Mouse (Mus musculus): ENCODE data around the gene Slain1. TPM values are rescaled to one million over a fixed set of nuclear protein-coding genes. Genes with fewer than 3 reads are reported as not detected.

Slain1 gene
- polyA plus RNA-seq, 1 experiment, result 92.3 TPM

DNA sequence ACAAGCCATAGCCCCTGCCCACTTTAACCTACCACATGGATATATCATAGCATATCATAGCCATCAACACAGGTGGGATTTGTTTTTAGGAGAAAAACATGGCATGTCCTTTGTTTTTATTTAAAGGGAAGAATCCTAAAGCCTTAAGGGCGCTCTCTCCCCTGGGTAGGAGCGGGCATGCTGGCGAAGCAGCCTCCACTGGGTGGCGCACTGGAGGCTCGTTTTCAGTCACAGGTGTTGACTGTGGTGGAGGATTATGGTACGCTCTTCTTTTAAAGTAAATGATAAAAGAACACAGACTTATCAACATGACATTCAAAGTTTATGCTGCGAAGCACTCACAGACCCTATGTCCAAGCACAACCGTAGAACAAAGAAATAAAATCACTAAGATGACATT is 19.5 kb upstream of the Slain1 start:
- H3K4me3 ChIP-seq (replicated peaks; ENCODE audit: insufficient read depth, low read depth, low read length), result no peak overlapping the region
- no peaks in the 10 kb centered on the region for H3K4me1 ChIP-seq (ENCODE audit: control insufficient read depth, insufficient read depth, low read length)
- H3K27me3 ChIP-seq (ENCODE audit: control insufficient read depth, insufficient read depth, low read length), result no peaks in the 10 kb centered on the region
- WGBS, result 88% methylated on average over 8 of the region's 8 CpGs
- TF ChIP-seq POLR2A (IDR thresholded peaks at IDR 0.05; ENCODE audit: borderline replicate concordance, insufficient read depth, low read length), result no peak
- no peak for TF ChIP-seq CTCF (IDR thresholded peaks at IDR 0.05; ENCODE audit: borderline replicate concordance, insufficient read depth, low read depth, low read length)
- no peak for DNase-seq
- H3K27ac ChIP-seq (ENCODE audit: insufficient read depth, low read length), result no peak overlapping the region

DNA sequence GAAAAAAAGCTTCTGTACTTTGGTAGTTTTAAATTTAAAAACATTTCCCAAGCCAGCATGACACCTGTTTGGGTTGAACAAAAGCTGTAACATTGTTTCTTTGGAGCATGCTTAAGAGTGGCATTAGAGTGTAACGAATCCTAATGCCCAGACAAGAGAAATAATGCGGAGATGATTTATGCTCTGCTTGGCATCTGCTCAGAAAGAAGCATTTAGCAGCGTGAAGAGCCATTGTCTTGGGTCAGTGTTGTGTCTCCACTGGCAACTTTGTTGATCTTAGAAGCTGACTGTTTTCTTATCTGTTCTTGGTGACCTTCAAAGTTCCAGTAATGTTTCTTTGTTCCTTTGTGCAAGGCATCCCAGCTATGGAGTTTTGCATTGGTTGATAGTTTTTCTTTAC is 6.1 kb upstream of the Slain1 start:
- no peak overlapping the region for H3K4me3 ChIP-seq (replicated peaks; ENCODE audit: insufficient read depth, low read depth, low read length)
- no peak for DNase-seq
- H3K4me1 ChIP-seq (ENCODE audit: control insufficient read depth, insufficient read depth, low read length), result no peaks in the 10 kb centered on the region
- H3K27me3 ChIP-seq (ENCODE audit: control insufficient read depth, insufficient read depth, low read length), result no peaks in the 10 kb centered on the region
- H3K27ac ChIP-seq (ENCODE audit: insufficient read depth, low read length), result no peak overlapping the region
- TF ChIP-seq POLR2A (IDR thresholded peaks at IDR 0.05; ENCODE audit: borderline replicate concordance, insufficient read depth, low read length), result no peak
- no peak for TF ChIP-seq CTCF (IDR thresholded peaks at IDR 0.05; ENCODE audit: borderline replicate concordance, insufficient read depth, low read depth, low read length)
- 22% methylated on average over 3 of the region's 3 CpGs for WGBS

DNA sequence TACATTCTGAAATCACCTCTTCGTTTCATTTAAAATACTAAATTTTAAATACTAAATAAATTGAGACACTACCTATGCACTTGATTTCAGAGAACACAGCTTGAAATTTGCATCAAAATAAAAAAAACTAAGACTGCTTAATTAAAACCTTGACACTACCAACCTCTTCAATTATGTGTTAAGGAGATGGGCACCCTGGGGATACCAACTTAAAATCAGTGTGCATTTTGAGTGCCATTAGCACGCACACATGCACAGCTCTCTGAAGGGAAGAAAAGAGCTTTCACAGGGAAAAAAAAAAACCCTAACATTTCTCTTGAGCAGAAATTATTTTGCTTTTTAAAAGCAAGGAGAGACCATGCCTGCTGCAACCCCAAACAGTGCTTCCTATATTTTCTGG is 2.0 kb upstream of the Slain1 start:
- 83% methylated on average over 2 of the region's 2 CpGs for WGBS
- H3K27ac ChIP-seq (ENCODE audit: insufficient read depth, low read length), result no peak overlapping the region
- H3K4me3 ChIP-seq (replicated peaks; ENCODE audit: insufficient read depth, low read depth, low read length), result no peak overlapping the region
- 0 out of 2 replicates have a peak, but pooled peaks cover 3% of the 10 kb centered on the region for H3K4me1 ChIP-seq (ENCODE audit: control insufficient read depth, insufficient read depth, low read length)
- TF ChIP-seq POLR2A (IDR thresholded peaks at IDR 0.05; ENCODE audit: borderline replicate concordance, insufficient read depth, low read length) (no peak), CTCF (IDR thresholded peaks at IDR 0.05; ENCODE audit: borderline replicate concordance, insufficient read depth, low read depth, low read length) (no peak)
- no peak for DNase-seq
- H3K27me3 ChIP-seq (ENCODE audit: control insufficient read depth, insufficient read depth, low read length), result no peaks in the 10 kb centered on the region

DNA sequence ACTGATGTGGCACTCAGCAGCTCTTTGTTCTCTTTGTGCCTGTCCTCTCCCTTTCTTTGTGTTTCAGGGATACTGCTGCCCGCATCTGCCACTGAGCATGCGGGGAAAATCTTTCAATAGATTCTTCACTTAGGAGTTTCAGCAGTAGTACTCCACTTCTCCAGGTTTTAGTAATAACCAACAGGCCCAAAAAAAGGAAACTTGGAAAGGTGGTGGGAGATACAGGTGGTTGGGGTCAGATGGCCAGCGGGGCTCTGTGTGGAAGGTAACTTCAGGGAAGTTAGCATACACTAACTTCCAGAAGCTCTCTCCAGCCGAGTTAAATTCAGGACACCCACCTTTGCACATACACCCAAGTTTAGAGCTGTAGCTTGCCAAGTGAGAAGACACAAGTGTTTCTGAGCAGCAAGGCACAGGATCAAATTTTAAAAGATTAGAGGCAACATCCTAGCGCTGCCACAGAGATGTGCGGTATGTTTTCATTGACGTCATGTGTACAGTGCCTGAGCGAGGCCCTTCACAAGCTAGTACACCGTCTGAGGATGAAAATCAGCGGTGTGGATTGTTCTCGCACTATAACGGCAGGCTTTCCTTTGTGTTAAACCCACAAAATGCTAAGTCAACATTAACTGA is 1.3 kb upstream of the Slain1 start:
- H3K4me3 ChIP-seq (replicated peaks; ENCODE audit: insufficient read depth, low read depth, low read length), result no peak overlapping the region
- H3K4me1 ChIP-seq (ENCODE audit: control insufficient read depth, insufficient read depth, low read length), result peaks cover 3% of the 10 kb centered on the region; the same call in 1 of the 2 replicates
- 34% methylated on average over 12 of the region's 12 CpGs for WGBS
- H3K27me3 ChIP-seq (ENCODE audit: control insufficient read depth, insufficient read depth, low read length), result no peaks in the 10 kb centered on the region
- TF ChIP-seq CTCF (IDR thresholded peaks at IDR 0.05; ENCODE audit: borderline replicate concordance, insufficient read depth, low read depth, low read length), result no peak
- TF ChIP-seq POLR2A (IDR thresholded peaks at IDR 0.05; ENCODE audit: borderline replicate concordance, insufficient read depth, low read length), result no peak
- no peak overlapping the region for H3K27ac ChIP-seq (ENCODE audit: insufficient read depth, low read length)
- DNase-seq, result peak; percentile 32 to 59

DNA sequence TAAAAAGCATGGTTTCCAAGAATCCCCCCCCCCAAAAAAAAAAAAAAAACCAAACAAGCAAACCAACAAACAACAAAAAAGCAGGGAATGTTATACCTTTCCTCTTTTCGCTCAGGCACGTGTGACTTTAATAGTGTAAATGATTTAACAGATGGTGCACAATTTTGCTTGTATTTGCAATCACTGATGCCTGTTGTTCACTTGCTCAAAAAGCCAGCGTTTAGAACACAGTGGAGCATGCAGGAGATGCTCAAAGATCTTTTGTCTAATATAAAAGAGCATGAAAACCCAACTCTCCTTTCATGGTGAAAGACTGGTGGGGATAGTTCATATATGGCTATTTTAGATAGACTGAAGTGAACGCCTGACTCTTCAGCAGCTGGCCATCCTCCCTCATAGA is 726 bp upstream of the Slain1 start:
- Histone ChIP-seq H3K27me3 (ENCODE audit: control insufficient read depth, insufficient read depth, low read length) (no peaks in the 10 kb centered on the region), H3K27ac (ENCODE audit: insufficient read depth, low read length) (no peak overlapping the region), H3K4me1 (ENCODE audit: control insufficient read depth, insufficient read depth, low read length) (peaks cover 3% of the 10 kb centered on the region; the same call in 1 of the 2 replicates), H3K4me3 (replicated peaks; ENCODE audit: insufficient read depth, low read depth, low read length) (no peak overlapping the region)
- 11% methylated on average over 4 of the region's 4 CpGs for WGBS
- TF ChIP-seq CTCF (IDR thresholded peaks at IDR 0.05; ENCODE audit: borderline replicate concordance, insufficient read depth, low read depth, low read length) (no peak), POLR2A (IDR thresholded peaks at IDR 0.05; ENCODE audit: borderline replicate concordance, insufficient read depth, low read length) (no peak)
- DNase-seq, result no peak

DNA sequence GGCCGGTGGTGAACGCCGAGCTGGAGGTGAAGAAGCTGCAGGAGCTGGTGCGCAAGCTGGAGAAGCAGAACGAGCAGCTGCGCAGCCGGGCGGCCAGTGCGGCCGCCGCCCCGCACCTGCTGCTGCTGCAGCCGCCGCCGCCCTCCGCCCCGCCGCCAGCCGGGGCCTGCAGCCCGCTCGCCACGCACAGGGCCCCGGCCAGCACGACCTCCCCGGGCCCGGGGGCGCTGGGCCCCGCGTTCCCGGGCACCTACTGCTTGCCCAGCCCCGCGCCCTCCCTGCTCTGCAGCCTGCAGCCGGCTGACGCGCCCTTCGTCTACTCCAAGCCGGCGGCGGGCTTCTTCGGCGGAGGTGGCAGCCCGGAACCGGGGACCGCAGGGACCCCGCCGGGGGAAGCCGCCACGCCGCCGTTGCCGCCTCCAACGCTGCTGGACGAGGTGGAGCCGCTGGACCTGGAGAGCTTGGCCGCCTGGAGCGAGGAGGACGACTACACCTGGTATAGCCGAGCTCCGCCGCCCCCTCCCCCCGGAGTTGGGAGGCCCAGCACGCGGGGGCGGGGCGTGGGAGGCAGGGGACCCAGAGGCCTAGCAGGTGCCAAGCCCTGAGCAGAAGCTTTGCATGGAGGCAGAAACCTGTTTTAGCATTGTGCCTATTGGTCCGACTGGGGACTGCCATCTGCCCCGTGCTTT is 529 bp downstream of the Slain1 start:
- DNase-seq, result peak; percentile 85
- peak overlapping the region; percentile 98 for H3K4me3 ChIP-seq (replicated peaks; ENCODE audit: insufficient read depth, low read depth, low read length)
- 0 out of 2 replicates have a peak, but pooled peaks have one; percentile 10 for TF ChIP-seq POLR2A (IDR thresholded peaks at IDR 0.05; ENCODE audit: borderline replicate concordance, insufficient read depth, low read length)
- no peak for TF ChIP-seq CTCF (IDR thresholded peaks at IDR 0.05; ENCODE audit: borderline replicate concordance, insufficient read depth, low read depth, low read length)
- no peaks in the 10 kb centered on the region for H3K27me3 ChIP-seq (ENCODE audit: control insufficient read depth, insufficient read depth, low read length)
- peak overlapping the region; percentile 55 for H3K27ac ChIP-seq (ENCODE audit: insufficient read depth, low read length)
- H3K4me1 ChIP-seq (ENCODE audit: control insufficient read depth, insufficient read depth, low read length), result peaks cover 3% of the 10 kb centered on the region; the same call in 1 of the 2 replicates
- WGBS, result under 1% methylated on average over 65 of the region's 67 CpGs

DNA sequence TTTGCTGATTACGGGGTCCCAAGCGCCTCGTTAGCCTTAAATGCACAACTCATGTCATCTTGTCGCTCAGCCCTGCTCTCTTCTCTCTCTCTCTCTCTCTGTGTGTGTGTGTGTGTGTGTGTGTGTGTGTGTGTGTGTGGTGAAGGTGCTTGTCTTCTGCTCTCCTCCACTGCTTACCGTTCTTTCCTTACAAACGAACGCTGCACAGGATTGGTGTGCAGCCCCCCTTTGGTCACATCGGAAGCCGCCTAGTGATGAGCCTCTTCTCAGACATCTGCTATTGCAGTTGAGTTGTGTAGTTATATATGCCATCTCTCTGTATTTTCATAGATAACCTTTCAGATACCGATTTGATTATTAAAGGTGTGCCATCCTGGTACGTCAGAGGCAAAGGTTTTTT is 1.1 kb downstream of the Slain1 start:
- 3% methylated on average over 11 of the region's 11 CpGs for WGBS
- peak overlapping the region; percentile 98 for H3K4me3 ChIP-seq (replicated peaks; ENCODE audit: insufficient read depth, low read depth, low read length)
- peak overlapping the region; percentile 55 for H3K27ac ChIP-seq (ENCODE audit: insufficient read depth, low read length)
- DNase-seq, result no peak
- peaks cover 5% of the 10 kb centered on the region for H3K4me1 ChIP-seq (ENCODE audit: control insufficient read depth, insufficient read depth, low read length)
- H3K27me3 ChIP-seq (ENCODE audit: control insufficient read depth, insufficient read depth, low read length), result no peaks in the 10 kb centered on the region
- TF ChIP-seq POLR2A (IDR thresholded peaks at IDR 0.05; ENCODE audit: borderline replicate concordance, insufficient read depth, low read length) (no peak), CTCF (IDR thresholded peaks at IDR 0.05; ENCODE audit: borderline replicate concordance, insufficient read depth, low read depth, low read length) (no peak)

DNA sequence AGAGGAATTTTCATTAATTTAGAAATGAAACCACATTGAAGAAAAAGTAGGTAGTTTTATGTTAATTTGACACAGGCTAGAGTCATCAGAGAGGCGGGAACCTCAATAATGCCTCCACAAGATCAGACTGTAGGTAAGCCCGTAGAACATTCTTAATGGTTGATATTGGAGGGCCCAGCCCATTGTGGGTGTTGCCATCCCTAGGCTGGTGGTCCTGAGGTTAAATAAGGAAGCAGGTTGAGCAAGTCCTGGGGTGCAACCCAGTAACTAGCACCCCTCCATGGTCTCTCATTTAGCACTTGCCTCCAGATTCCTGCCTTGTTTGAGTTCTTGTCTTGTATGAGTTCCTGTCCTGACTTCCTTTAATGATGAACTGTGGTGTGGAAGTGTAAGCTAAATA is 1.5 kb downstream of the Slain1 start:
- Histone ChIP-seq H3K4me1 (ENCODE audit: control insufficient read depth, insufficient read depth, low read length) (peaks cover 5% of the 10 kb centered on the region), H3K27ac (ENCODE audit: insufficient read depth, low read length) (0 out of 2 replicates have a peak overlapping the region, but pooled peaks have one; percentile 54), H3K27me3 (ENCODE audit: control insufficient read depth, insufficient read depth, low read length) (no peaks in the 10 kb centered on the region), H3K4me3 (replicated peaks; ENCODE audit: insufficient read depth, low read depth, low read length) (peak overlapping the region; percentile 98)
- TF ChIP-seq POLR2A (IDR thresholded peaks at IDR 0.05; ENCODE audit: borderline replicate concordance, insufficient read depth, low read length), result no peak
- TF ChIP-seq CTCF (IDR thresholded peaks at IDR 0.05; ENCODE audit: borderline replicate concordance, insufficient read depth, low read depth, low read length), result no peak
- no peak for DNase-seq
- WGBS, result 10% methylated on average over 2 of the region's 2 CpGs
